Mouse (Mus musculus) lung, postnatal 0 days (tissue): ENCODE data around the gene Sbk2.

Experiments
- CTCF ChIP-seq: IDR thresholded peaks from 2 replicates; pipeline ENCODE4 v1.5.1; 2016; ENCODE audit warnings: antibody characterized with exemption, mild to moderate bottlenecking
- EP300 ChIP-seq: IDR thresholded peaks from 2 replicates; pipeline ENCODE4 v1.6.1; 2016; ENCODE audit warnings: antibody characterized with exemption, mild to moderate bottlenecking, control low read depth

- TF ChIP-seq EP300 (no peak), CTCF (no peak)
Observed at GRCm38 (mm10) chr7:4902404-4902803, 61.8 kb downstream of the Sbk2 start.
